Mouse (Mus musculus) embryo, embryonic 9.5 days (tissue): ENCODE results near the gene Cdh11.
"Not testable (repeated sequence)": the region's sequence is repeated elsewhere in the genome, so short reads cannot be mapped to it uniquely, and the experiment has no call there.

Source experiments
- DNase-seq: peaks from one replicate; pipeline ENCODE4 v3.0.0-alpha.2; 2017; ENCODE audit errors: extremely low spot score

Gene Cdh11

DNA sequence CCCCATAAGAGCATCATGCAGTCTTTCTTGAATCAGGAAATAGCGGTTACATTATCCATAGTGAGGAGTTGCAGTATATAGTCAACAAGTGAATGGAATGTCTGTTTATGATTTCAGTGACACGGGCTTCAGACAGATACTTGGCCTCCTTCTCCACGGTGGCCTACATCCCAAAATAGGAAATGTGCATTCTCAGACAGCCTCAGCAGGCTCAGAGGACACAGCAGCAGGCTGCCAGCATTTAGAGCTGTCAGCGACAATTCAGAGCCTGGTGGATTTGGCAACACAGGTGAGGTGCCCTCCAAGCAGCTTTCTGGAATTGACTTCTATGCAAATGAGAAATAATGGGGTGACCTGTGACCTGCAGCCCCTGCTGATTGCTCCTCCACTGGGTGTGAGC is 69.5 kb downstream of the Cdh11 start:
- no peak for DNase-seq

DNA sequence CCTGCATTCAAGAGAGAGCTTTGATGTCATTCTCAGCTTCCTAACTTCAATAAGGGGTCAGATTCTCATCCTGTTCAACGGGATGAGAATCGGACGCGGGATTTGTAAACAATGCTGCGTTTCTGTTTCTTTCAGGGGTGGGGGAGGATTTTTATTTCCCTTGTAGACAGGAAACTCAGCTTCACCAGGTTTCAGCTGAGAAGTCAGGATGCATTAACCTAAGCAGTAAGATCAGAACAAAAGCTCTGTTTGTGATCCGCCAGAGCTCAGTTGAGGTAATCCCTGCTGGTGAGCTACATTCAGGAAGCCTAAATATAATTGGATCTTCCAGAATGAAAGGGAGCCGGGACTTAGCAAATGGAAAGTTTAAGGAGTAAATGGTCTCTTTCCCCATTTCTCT is 78.1 kb downstream of the Cdh11 start:
- DNase-seq, result no peak

DNA sequence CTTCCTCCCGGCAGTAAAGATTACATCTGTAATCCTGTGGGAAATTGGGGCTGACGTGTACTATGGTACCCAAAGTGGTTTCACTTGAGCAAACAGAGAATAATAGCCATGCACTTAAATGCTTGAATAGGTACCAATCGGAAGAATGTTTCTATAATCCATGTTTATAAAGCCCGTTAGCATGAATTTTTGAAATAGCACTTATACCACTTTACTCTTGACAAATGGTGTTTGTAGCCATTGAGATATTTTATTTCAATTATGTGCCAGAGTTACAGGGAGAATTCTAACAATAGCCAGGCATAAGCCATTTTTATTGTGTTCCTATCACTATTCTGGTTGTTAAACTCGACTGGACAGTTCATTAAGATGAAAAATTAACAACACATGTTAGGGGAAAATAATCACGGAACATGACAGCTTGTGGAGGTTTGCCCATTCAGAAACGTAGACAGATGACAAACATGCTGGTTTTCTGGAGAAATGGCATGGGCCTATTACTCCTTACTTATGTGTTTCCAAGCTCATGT is 80.0 kb downstream of the Cdh11 start:
- no peak for DNase-seq

DNA sequence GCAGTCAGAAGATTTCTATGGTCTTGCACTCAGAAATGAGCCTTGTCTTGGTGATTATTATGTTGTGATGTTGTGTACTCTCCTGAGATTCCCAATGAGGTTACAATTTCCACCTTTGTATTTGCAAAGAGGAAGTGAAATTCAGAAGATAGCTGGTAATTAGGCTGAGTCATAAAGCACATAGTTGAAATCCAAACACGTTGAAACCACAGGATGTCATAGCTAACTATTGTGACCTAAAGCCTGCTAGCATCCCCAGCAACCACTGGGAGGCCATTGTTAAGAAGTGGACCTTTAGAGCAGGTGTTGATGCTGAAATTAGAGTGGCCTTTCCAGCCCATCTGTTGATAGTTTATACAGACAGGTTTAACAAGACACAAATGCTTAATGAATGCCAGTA is 85.2 kb downstream of the Cdh11 start:
- DNase-seq, result no peak

DNA sequence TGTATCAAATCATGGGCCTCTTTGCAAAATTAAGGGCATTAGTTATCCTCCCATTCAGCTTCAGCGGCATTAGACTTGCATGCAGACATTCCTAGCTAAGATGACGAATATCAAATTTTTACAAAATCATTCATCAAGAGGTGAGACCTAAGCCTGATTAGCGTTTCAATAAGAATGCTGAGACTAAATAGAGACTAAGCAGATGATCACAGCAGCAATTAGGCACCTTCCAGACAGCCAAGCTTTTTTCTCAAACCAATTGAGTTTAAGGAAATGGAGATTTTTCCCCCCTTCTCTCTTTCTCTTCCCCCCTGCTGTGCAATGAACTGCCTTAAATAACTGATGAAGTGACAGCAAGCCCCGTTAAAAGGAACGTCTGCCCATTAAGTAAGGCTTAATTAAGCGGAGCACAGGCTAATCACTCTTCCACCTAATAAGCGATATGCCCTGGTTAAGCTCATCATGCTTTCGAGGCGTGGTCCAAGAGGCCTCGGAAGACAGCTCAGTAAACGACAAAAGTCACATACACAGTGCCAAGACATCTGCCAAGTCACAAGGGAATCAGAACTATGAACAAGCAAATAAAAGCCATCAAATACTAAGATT is 87.1 kb downstream of the Cdh11 start:
- no peak for DNase-seq

DNA sequence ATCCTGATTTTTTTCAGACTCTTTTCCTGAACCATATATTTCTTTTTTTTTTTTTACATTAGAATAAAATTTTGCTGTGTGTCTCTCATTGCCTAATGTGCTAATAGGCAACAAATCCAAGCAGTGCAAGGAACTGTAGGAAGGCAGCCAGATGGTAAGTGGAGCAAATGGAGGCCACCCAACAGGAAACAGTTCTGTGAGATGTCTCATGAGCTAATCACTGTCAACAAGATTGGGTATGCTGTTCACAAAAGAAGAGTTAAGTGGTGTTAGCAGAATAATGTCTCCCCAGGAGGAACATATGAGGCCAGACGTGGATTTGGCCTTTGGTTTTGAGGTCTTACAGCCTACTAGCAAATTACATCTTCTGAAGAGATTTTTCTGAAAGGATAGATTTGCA is 92.0 kb downstream of the Cdh11 start:
- DNase-seq, result no peak

DNA sequence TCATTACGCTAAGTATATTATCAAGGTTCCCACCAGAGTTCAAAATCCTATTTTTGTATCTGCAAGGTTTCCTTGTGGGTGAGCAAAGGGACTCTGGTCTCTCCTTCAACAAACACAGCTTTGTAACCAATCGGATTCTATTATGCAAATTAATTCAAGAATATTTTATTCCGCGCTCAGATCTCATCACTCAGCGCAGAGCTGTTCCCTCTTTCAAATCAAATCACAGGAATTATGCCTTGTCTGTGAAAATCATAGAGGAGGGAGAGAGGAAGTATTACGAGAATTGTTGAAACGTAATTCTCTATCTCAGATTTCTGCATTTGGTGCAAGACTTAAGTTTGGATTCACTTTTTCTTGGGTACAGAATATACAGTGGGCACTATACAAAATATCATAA is 100.0 kb downstream of the Cdh11 start:
- DNase-seq, result not testable (repeated sequence)

DNA sequence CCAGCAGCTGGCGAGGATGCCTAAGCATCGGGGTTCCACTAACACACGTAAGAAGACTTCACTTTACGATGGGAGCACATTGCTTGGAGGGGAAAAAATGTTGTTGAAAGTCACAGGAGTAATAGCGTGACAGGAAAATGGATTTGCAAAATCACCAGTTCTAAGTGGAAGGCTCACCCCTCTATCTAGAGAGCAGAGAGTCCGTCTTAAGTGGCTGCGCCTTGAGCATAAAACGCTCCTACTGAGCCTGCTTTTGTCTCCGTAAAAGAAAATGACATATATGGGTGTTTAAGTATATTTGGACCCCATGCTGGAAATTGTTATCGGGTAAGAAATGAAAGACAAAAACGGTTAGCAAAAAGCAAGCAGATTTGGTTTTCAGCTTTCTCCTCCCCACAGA is 100.4 kb downstream of the Cdh11 start:
- no peak for DNase-seq

DNA sequence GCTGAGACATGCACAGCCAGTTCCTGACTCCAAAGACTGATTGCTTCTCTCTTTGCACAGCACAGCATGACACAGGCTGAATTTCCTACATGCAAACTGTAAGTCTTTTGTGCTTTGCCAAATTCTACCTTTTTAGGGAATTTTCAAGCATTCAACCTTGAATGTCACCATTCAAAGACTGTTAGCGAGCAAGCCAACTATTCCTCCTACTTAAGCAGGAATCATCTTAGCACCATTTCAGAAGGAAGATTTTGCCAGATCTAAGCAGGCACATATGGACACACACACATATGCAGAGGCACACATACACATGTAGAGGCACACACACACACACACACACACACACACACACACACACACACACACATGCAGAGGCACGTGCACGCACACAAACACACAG is 108.3 kb downstream of the Cdh11 start:
- no peak for DNase-seq

DNA sequence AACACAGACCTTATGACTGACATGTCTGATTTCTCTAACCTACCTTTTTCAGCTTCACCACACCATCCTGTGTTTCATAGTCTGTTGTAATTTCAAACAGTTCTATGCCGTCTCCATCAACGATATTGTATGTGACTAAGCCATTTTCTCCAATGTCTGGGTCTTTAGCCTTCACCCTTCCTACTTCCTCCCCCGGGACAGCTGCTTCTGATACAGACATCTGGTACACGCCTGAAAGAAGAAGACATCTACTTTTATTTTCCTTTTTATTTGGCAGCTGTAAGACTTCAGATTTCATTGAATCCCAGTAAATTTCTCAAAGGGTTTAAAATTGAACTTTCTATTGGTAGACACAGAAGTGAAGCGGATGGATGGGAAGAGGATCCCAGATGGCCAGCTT is 120.9 kb downstream of the Cdh11 start:
- not testable (repeated sequence) for DNase-seq

DNA sequence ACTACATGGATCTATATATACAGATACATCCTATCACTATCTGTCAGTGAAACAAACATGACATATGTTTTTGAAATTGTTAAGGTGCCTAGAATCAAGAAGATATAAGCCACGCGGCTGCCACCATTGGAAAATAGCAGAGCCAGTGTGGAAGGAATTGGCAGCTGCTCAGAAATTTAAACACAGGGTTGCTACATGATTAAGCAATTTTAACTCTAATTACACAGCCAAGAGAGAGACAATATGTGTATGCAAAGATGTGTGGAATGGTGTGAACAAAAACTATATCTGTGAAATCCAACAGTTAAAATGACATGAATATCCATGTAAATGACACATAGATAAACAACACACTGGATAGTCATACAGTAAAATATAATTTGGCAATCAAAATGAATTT is 128.9 kb downstream of the Cdh11 start:
- no peak for DNase-seq

DNA sequence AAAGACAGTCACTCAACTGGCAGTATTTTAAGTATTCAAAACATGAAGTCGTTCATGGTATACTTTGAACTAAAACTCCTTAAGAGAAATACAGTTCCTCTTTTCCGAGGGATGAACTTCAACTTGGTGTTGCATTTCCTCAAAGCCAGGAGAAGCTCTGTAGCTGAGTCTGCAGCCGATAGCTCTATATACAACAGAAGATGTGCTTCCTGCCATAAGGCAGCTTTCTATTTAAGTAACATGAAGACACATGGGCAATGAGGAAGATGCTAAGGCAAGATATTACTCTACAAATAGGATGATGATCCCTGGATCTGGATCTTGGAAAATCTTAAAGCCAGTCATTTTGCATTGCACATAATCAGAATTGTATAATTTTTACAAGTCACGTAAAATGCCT is 133.5 kb downstream of the Cdh11 start:
- no peak for DNase-seq

DNA sequence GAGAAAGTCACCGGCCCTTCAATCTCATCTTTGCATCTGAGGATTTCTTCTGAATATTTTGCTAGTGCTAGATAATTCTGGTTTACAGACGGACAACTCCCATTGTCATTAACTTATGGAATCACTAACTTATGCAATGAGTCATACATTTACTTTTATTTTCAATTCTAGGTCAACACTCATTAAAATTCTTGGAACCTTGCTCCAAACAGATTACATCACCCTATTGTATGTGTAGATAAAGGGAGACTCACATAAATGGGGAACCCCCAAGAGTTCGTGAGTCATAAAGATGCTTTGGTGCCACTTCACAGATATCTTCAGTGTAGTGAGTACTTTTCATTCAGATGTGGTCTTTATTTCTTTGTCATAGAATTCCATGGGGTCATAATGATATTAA is 158.3 kb downstream of the Cdh11 start:
- no peak for DNase-seq

DNA sequence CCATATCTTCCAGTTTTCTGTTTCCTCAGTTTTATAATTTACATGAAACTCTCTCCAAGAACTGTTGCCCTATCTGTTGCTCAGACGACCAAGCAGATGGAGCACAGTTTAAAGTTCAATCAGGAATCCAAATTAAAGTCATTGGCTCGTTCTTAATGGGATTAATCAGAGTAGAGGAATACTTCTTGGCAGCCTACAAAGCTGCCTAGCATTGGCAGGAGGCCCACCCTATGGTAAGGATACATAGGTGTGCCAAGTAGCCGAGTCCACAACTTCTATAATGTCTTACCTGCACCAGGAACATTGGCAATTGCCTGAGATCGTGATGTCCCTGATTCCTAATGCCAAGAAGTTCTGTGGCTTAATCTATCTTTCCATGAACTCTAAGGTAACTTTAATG is 173.3 kb downstream of the Cdh11 start:
- no peak for DNase-seq

DNA sequence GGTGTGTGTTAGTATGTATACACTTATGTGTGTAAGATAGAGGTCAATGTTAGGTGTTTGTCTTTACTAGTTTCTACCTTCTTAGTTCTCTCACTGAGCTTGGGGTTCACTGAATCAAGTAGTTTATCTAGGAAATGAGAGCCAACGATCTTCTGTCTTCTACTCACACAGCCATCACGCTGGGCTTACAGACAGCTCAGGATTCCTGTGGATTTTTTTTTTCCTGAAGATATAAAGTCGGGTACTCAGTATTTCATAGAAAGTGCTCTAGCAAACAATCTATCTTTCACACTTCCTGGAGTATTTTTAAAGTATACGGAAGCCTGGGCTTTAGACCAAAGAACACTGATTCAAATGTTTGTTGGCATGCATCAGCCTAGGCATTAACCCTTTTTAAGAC is 184.1 kb downstream of the Cdh11 start:
- no peak for DNase-seq

DNA sequence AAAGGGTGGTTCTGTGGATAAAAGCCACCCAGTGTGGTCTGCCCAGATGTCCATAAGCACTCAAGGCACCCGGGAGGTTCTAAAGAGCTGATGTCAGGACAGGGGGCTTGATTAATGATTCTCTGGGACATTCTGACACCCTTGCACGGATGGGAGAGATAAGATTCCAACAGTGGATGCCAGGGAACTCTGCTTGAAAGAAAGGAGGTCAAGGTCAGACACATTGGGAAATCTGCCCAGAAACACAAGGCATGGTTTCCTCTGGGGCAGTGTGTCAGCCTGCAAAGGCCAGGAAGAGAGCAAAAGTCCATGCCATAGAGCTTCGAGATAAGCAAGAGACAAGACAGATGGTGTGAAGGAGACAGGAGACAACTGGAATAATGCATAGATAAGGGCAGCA is 188.9 kb downstream of the Cdh11 start:
- DNase-seq, result peak; percentile 48

DNA sequence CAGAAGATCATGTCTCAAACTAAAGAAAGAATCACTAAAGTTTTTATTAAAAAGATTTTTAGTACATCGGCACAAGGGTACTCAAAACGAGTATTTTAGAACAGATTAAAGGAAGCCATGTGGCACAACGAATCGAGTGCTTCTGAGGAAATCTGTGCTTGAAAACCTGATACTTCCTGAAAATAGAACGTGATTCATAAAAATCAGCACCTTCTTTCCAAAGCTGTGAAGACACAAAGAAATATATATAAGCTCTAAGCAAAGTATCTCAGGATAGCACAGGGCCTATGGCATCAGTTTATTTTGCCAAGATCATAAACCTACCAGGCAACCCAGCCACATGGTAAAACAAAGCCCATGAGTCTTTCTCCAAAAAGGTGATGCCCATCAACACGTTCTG is 191.5 kb downstream of the Cdh11 start:
- DNase-seq, result no peak
